Mouse (Mus musculus) midbrain, embryonic 11.5 days (tissue): ENCODE data around the gene Cutc. TPM values are rescaled to one million over a fixed set of nuclear protein-coding genes. Genes with fewer than 3 reads are reported as not detected.

Experiments used
- ATAC-seq: fragments of 200-750 bp; cut with Nextera tagmentation; 2 replicates; pipeline ENCODE4 v1.8.0; 2017; ENCODE audit warnings: moderate TSS enrichment, moderate library complexity; ENCODE audit not compliant: low FRiP score
- DNase-seq: peaks from one replicate; pipeline ENCODE4 v3.0.0; 2015; ENCODE audit warnings: low spot score; ENCODE audit errors: missing footprints
- H3K27ac ChIP-seq: fragments of 300-500 bp; sonication (generic); 2 replicates; pipeline ENCODE4 v1.5.1; 2014; ENCODE audit warnings: low read depth, low read length
- H3K27me3 ChIP-seq: fragments of 300-500 bp; sonication (generic); 2 replicates; pipeline ENCODE4 v1.6.1; 2014; ENCODE audit warnings: mild to moderate bottlenecking, low read length, moderate library complexity, mixed read lengths; ENCODE audit not compliant: control insufficient read depth, insufficient read depth
- H3K36me3 ChIP-seq: fragments of 300-500 bp; sonication (generic); 2 replicates; pipeline ENCODE4 v1.6.1; 2014; ENCODE audit warnings: mild to moderate bottlenecking, low read length, moderate library complexity, mixed read lengths; ENCODE audit not compliant: control insufficient read depth, insufficient read depth
- H3K4me1 ChIP-seq: fragments of 300-500 bp; sonication (generic); 2 replicates; pipeline ENCODE4 v1.6.1; 2014; ENCODE audit warnings: low read length; ENCODE audit not compliant: control insufficient read depth, insufficient read depth
- H3K4me2 ChIP-seq: fragments of 300-500 bp; sonication (generic); 2 replicates; pipeline ENCODE4 v1.6.1; 2014; ENCODE audit warnings: mild to moderate bottlenecking, moderate library complexity
- H3K4me3 ChIP-seq: fragments of 300-500 bp; sonication (generic); 2 replicates; pipeline ENCODE4 v1.5.1; 2014; ENCODE audit warnings: low read depth, low read length
- H3K9ac ChIP-seq: fragments of 300-500 bp; sonication (generic); 2 replicates; pipeline ENCODE4 v1.6.1; 2014; ENCODE audit warnings: low read length
- H3K9me3 ChIP-seq: fragments of 300-500 bp; sonication (generic); 2 replicates; pipeline ENCODE4 v1.6.1; 2016; ENCODE audit warnings: low read length; ENCODE audit not compliant: control insufficient read depth
- WGBS: fragments of 180-500 bp; shearing (Covaris S2); extraction: QIAGEN DNeasy Blood & Tissue Kit; methylation state at CpG from one replicate; pipeline ENCODE4 v1.1.7; 2014; 5-methylcytosine and 5-hydroxymethylcytosine counted together
- polyA plus RNA-seq: library from polyadenylated mRNA; unstranded; fragments of >200 nt; fragmentation: Nextera tagmentation; extraction: Ambion mirVana; gene quantifications from 2 replicates; pipeline ENCODE4 v1.2.1, GENCODE M21; 2014

Gene Cutc
- polyA plus RNA-seq, 1 experiment from 2014 or later: 12.8 TPM

- H3K27me3 ChIP-seq: no peaks in the 10 kb centered on the region
- no peaks in the 10 kb centered on the region for H3K36me3 ChIP-seq
- no peak overlapping the region for H3K9ac ChIP-seq
- H3K27ac ChIP-seq: no peak overlapping the region
- 81% methylated on average over 2 of the region's 2 CpGs for whole genome bisulfite sequencing
- no peak overlapping the region for H3K4me3 ChIP-seq
- ATAC-seq (no peak), DNase-seq (no peak)
- no peaks in the 10 kb centered on the region for H3K4me1 ChIP-seq
- no peaks in the 10 kb centered on the region for H3K9me3 ChIP-seq
- no peak overlapping the region for H3K4me2 ChIP-seq
These were observed 9.6 kb downstream of the Cutc start for GRCm38 (mm10) chr19:43762410-43762809.

- 87% methylated on average over 5 of the region's 5 CpGs for WGBS
- Histone ChIP-seq H3K4me3 (no peak overlapping the region), H3K27ac (no peak overlapping the region), H3K4me1 (no peaks in the 10 kb centered on the region), H3K4me2 (no peak overlapping the region), H3K27me3 (no peaks in the 10 kb centered on the region), H3K9ac (no peak overlapping the region), H3K36me3 (no peaks in the 10 kb centered on the region), H3K9me3 (no peaks in the 10 kb centered on the region)
- DNase-seq: no peak
- ATAC-seq: no peak
These were observed 13.7 kb downstream of the Cutc start for GRCm38 (mm10) chr19:43766451-43766850.

GRCm38 (mm10) chr19:43767549-43768322 is 14.9 kb downstream of the Cutc start:
- no peak overlapping the region for H3K4me2 ChIP-seq
- no peaks in the 10 kb centered on the region for H3K9me3 ChIP-seq
- H3K27ac ChIP-seq: no peak overlapping the region
- no peaks in the 10 kb centered on the region for H3K4me1 ChIP-seq
- no peak for DNase-seq
- no peak overlapping the region for H3K4me3 ChIP-seq
- no peaks in the 10 kb centered on the region for H3K27me3 ChIP-seq
- no peak for ATAC-seq
- 86% methylated on average over 9 of the region's 9 CpGs for WGBS
- H3K9ac ChIP-seq: no peak overlapping the region
- H3K36me3 ChIP-seq: no peaks in the 10 kb centered on the region

GRCm38 (mm10) chr19:43769366-43769960 is 16.7 kb downstream of the Cutc start:
- 87% methylated on average over 5 of the region's 5 CpGs for WGBS

GRCm38 (mm10) chr19:43770584-43770983 is 17.8 kb downstream of the Cutc start:
- Histone ChIP-seq H3K27me3 (no peaks in the 10 kb centered on the region), H3K9ac (no peak overlapping the region), H3K27ac (no peak overlapping the region), H3K36me3 (no peaks in the 10 kb centered on the region), H3K9me3 (no peaks in the 10 kb centered on the region), H3K4me1 (no peaks in the 10 kb centered on the region), H3K4me3 (no peak overlapping the region), H3K4me2 (no peak overlapping the region)
- DNase-seq (no peak), ATAC-seq (no peak)
- WGBS: 90% methylated on average over 4 of the region's 4 CpGs

More at GRCm38 (mm10) chr19:43769366-43769960, 16.7 kb downstream of the Cutc start:
- Histone ChIP-seq H3K9me3 (no peaks in the 10 kb centered on the region), H3K4me2 (no peak overlapping the region), H3K4me3 (no peak overlapping the region), H3K36me3 (no peaks in the 10 kb centered on the region), H3K27ac (no peak overlapping the region), H3K27me3 (no peaks in the 10 kb centered on the region), H3K9ac (no peak overlapping the region), H3K4me1 (no peaks in the 10 kb centered on the region)
- no peak for ATAC-seq
- no peak for DNase-seq

- DNase-seq: no peak
- Histone ChIP-seq H3K9ac (no peak overlapping the region), H3K4me1 (no peaks in the 10 kb centered on the region), H3K27me3 (no peaks in the 10 kb centered on the region), H3K36me3 (no peaks in the 10 kb centered on the region), H3K9me3 (no peaks in the 10 kb centered on the region), H3K4me2 (no peak overlapping the region), H3K4me3 (no peak overlapping the region), H3K27ac (no peak overlapping the region)
- ATAC-seq: no peak
- 93% methylated on average over 5 of the region's 5 CpGs for WGBS
These were observed 18.7 kb downstream of the Cutc start for GRCm38 (mm10) chr19:43771499-43771969.

GRCm38 (mm10) chr19:43772311-43772710 is 19.5 kb downstream of the Cutc start:
- 44% methylated on average over 6 of the region's 6 CpGs for WGBS
- H3K27me3 ChIP-seq: no peaks in the 10 kb centered on the region
- no peak overlapping the region for H3K4me3 ChIP-seq
- H3K9ac ChIP-seq: no peak overlapping the region
- H3K27ac ChIP-seq: no peak overlapping the region
- H3K9me3 ChIP-seq: no peaks in the 10 kb centered on the region
- DNase-seq: no peak
- H3K4me1 ChIP-seq: no peaks in the 10 kb centered on the region
- no peak overlapping the region for H3K4me2 ChIP-seq
- no peaks in the 10 kb centered on the region for H3K36me3 ChIP-seq
- ATAC-seq: no peak

- H3K36me3 ChIP-seq: no peaks in the 10 kb centered on the region
- H3K9ac ChIP-seq: no peak overlapping the region
- H3K9me3 ChIP-seq: no peaks in the 10 kb centered on the region
- ATAC-seq (no peak), DNase-seq (no peak)
- WGBS: 82% methylated on average over 10 of the region's 10 CpGs
- H3K27ac ChIP-seq: no peak overlapping the region
- H3K4me1 ChIP-seq: no peaks in the 10 kb centered on the region
- H3K27me3 ChIP-seq: no peaks in the 10 kb centered on the region
- no peak overlapping the region for H3K4me2 ChIP-seq
- H3K4me3 ChIP-seq: no peak overlapping the region
These were observed 22.6 kb downstream of the Cutc start for GRCm38 (mm10) chr19:43775433-43775832.

- no peak overlapping the region for H3K27ac ChIP-seq
- ATAC-seq (no peak), DNase-seq (no peak)
- H3K4me3 ChIP-seq: no peak overlapping the region
- H3K9me3 ChIP-seq: no peaks in the 10 kb centered on the region
- H3K36me3 ChIP-seq: no peaks in the 10 kb centered on the region
- no peaks in the 10 kb centered on the region for H3K4me1 ChIP-seq
- no peak overlapping the region for H3K9ac ChIP-seq
- no peak overlapping the region for H3K4me2 ChIP-seq
- WGBS: 86% methylated on average over 4 of the region's 4 CpGs
- H3K27me3 ChIP-seq: no peaks in the 10 kb centered on the region
These were observed 23.8 kb downstream of the Cutc start for GRCm38 (mm10) chr19:43776561-43776960.
